In the genomic region with DNA sequence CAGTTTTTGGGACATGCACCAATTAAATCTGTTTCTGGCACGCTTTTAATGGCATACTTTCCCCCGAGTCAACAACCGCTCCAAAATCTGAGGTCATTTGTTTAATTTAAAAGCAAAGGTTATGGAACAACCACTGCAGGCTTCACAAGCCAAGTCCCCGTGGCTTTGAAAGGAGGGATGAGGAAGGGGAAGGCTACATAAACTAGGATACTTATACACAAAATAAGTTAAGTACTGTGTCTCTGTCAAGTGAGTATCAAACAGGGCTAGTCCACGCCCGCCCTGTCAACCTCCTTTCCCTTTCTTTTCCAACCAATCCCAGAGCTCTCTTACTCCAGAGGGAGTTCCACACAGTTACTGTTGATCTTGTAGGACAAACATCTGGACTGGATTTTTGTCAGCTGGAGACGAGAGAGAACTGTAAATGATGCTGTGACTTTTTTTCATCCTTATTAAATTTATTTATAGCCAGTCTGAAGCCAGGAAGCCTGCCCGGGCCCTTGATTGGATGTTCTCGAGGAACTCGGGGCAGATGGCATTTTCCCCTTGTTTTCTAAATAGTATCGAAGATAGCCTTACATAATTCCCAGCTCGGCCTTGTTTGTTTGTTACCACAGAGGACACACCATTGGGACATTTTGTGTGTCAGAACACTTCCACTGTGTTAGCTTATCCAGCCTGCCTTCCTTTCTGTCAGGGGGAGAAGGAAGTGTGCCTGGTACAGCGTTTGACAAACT, we compare ENCODE assay signal across 8 mouse cellular contexts.
A peak's percentile ranks its signal among the peaks of the same experiment; 100 is the strongest.
DNase-seq lines count a peak whose midpoint lies in the region; ATAC-seq and TF ChIP-seq lines count a peak whose summit lies in the region.

No protein-coding gene starts in this region.

- no peak overlapping the region for H3K4me3 ChIP-seq in hindbrain, embryonic 12.5 days
- H3K4me3 ChIP-seq in hindbrain, embryonic 13.5 days = no peak overlapping the region
- H3K4me3 ChIP-seq in intestine, embryonic 16.5 days (ENCODE audit: low read length) = no peak overlapping the region
- no peak overlapping the region for H3K4me3 ChIP-seq in lung, postnatal 0 days (ENCODE audit: low read depth, low read length)

- H3K27me3 ChIP-seq in hindbrain, embryonic 12.5 days = no peaks in the 10 kb centered on the region
- no peaks in the 10 kb centered on the region for H3K27me3 ChIP-seq in hindbrain, embryonic 13.5 days
- no peaks in the 10 kb centered on the region for H3K27me3 ChIP-seq in intestine, embryonic 16.5 days (replicated peaks; ENCODE audit: control insufficient read depth, insufficient read depth, low read length)
- no peaks in the 10 kb centered on the region for H3K27me3 ChIP-seq in lung, postnatal 0 days (replicated peaks; ENCODE audit: insufficient read depth, low read length)

- no peaks in the 10 kb centered on the region for H3K36me3 ChIP-seq in hindbrain, embryonic 12.5 days
- H3K36me3 ChIP-seq in hindbrain, embryonic 13.5 days = no peaks in the 10 kb centered on the region
- no peaks in the 10 kb centered on the region for H3K36me3 ChIP-seq in intestine, embryonic 16.5 days (ENCODE audit: control insufficient read depth, insufficient read depth, low read length)
- no peaks in the 10 kb centered on the region for H3K36me3 ChIP-seq in lung, postnatal 0 days (ENCODE audit: insufficient read depth, low read length)

- ATAC-seq in hindbrain, embryonic 12.5 days (ENCODE audit: low FRiP score) = no peak
- no peak for ATAC-seq in hindbrain, embryonic 13.5 days (ENCODE audit: low FRiP score)
- peak; percentile 83 for ATAC-seq in intestine, embryonic 16.5 days
- peak; percentile 84 for ATAC-seq in lung, postnatal 0 days

- no peak overlapping the region for H3K9ac ChIP-seq in hindbrain, embryonic 12.5 days
- no peak overlapping the region for H3K9ac ChIP-seq in hindbrain, embryonic 13.5 days
- H3K9ac ChIP-seq in intestine, embryonic 16.5 days (ENCODE audit: low read depth, low read length) = no peak overlapping the region
- no peak overlapping the region for H3K9ac ChIP-seq in lung, postnatal 0 days (replicated peaks; ENCODE audit: low read depth)

- peaks cover 20% of the 10 kb centered on the region for H3K4me1 ChIP-seq in hindbrain, embryonic 12.5 days
- peaks cover 6% of the 10 kb centered on the region; the same call in 1 of the 2 replicates for H3K4me1 ChIP-seq in hindbrain, embryonic 13.5 days (replicated peaks)
- peaks cover 30% of the 10 kb centered on the region for H3K4me1 ChIP-seq in intestine, embryonic 16.5 days (ENCODE audit: control insufficient read depth, insufficient read depth, low read length)
- peaks cover 9% of the 10 kb centered on the region; the same call in 1 of the 2 replicates for H3K4me1 ChIP-seq in lung, postnatal 0 days (ENCODE audit: insufficient read depth, low read depth, low read length)

- TF ChIP-seq EP300 in lung, postnatal 0 days (IDR thresholded peaks at IDR 0.05) = peak; percentile 31

- no peak for TF ChIP-seq CTCF in lung, postnatal 0 days (IDR thresholded peaks at IDR 0.05)

- DNase-seq in fat pad, adult 2 months (ENCODE audit: extremely low read depth, low read depth, low spot score) = peak; percentile 30
- DNase-seq in lung, postnatal 0 days (ENCODE audit: low spot score) = peak; percentile 95
- DNase-seq in thymus, postnatal 10 days (ENCODE audit: low spot score in 2 of 2) = no peak
- DNase-seq in cerebellum, adult 8-10 months = no peak
- DNase-seq in layer of hippocampus, adult 8-10 months (ENCODE audit: low spot score in 2 of 2) = no peak

- H3K9me3 ChIP-seq in hindbrain, embryonic 12.5 days (replicated peaks) = no peaks in the 10 kb centered on the region
- H3K9me3 ChIP-seq in hindbrain, embryonic 13.5 days = no peaks in the 10 kb centered on the region
- no peaks in the 10 kb centered on the region for H3K9me3 ChIP-seq in intestine, embryonic 16.5 days (ENCODE audit: control insufficient read depth, low read length)
- no peaks in the 10 kb centered on the region for H3K9me3 ChIP-seq in lung, postnatal 0 days (ENCODE audit: low read length)

- no peak overlapping the region for H3K4me2 ChIP-seq in hindbrain, embryonic 12.5 days (replicated peaks)
- no peak overlapping the region for H3K4me2 ChIP-seq in hindbrain, embryonic 13.5 days
- H3K4me2 ChIP-seq in intestine, embryonic 16.5 days (ENCODE audit: low read depth, low read length) = peak overlapping the region; percentile 10; the same call in 1 of the 2 replicates
- H3K4me2 ChIP-seq in lung, postnatal 0 days (replicated peaks; ENCODE audit: low read depth, low read length) = peak overlapping the region; percentile 15; the same call in 1 of the 2 replicates

- 71% methylated on average over 13 of the region's 13 CpGs for WGBS in hindbrain, embryonic 12.5 days
- 81% methylated on average over 13 of the region's 13 CpGs for WGBS in hindbrain, embryonic 13.5 days
- WGBS in intestine, embryonic 16.5 days = 35% methylated on average over 13 of the region's 13 CpGs
- 25% methylated on average over 13 of the region's 13 CpGs for WGBS in lung, postnatal 0 days

- H3K27ac ChIP-seq in hindbrain, embryonic 12.5 days = peak overlapping the region; percentile 37
- no peak overlapping the region for H3K27ac ChIP-seq in hindbrain, embryonic 13.5 days
- H3K27ac ChIP-seq in intestine, embryonic 16.5 days (ENCODE audit: low read length) = peak overlapping the region; percentile 83
- peak overlapping the region; percentile 69 for H3K27ac ChIP-seq in lung, postnatal 0 days (ENCODE audit: low read length)

Comparison
In these comparisons a context has a peak if more than half of its experiments do, and no peak if none do; other contexts are left out.
1. ATAC-seq: peak in intestine, embryonic 16.5 days (single experiment) and lung, postnatal 0 days (single experiment); none in hindbrain, embryonic 12.5 days (single experiment) and hindbrain, embryonic 13.5 days (single experiment).
2. H3K4me2 ChIP-seq: peak in intestine, embryonic 16.5 days (single experiment) and lung, postnatal 0 days (single experiment); none in hindbrain, embryonic 12.5 days (single experiment) and hindbrain, embryonic 13.5 days (single experiment).
3. DNase-seq: peak in fat pad, adult 2 months (single experiment) and lung, postnatal 0 days (single experiment); none in thymus, postnatal 10 days (0 of 2), cerebellum, adult 8-10 months (single experiment) and layer of hippocampus, adult 8-10 months (0 of 2).